Mouse (Mus musculus) 416B (cell line): ENCODE data around the gene Cpsf6.
A peak's percentile ranks its signal among the peaks of the same experiment; 100 is the strongest.

Source experiments
- DNase-seq: peaks from one replicate; pipeline ENCODE4 v3.0.0; 2011; ENCODE audit warnings: low read depth

The Cpsf6 gene

GRCm38 (mm10) chr10:117323782-117324181, 56.0 kb downstream of the Cpsf6 start:
- DNase-seq = no peak

- DNase-seq = no peak
These were observed 57.2 kb downstream of the Cpsf6 start for GRCm38 (mm10) chr10:117322630-117323029.

- no peak for DNase-seq
These were observed 59.2 kb downstream of the Cpsf6 start for GRCm38 (mm10) chr10:117320571-117320981.

DNA sequence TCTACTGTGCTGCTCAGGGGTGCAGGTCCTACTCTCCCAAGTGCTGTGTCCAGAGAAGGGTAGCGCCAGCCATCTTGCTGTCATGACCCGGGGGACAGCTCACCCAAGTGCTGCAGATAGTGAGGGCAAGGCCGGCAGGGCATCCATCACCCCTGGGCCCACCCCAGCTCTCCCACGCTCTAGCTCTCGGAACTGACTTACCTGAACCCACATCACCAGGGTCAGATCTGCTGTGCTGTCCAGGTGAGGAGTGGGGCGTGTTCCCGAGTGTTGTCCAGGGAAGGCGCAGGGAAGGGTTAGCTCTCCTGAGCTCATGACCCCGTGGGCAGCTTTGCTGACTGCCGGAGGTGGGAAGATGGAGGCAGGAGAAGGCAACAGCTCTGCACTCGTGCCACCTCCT, 63.4 kb downstream of the Cpsf6 start:
- no peak for DNase-seq

DNA sequence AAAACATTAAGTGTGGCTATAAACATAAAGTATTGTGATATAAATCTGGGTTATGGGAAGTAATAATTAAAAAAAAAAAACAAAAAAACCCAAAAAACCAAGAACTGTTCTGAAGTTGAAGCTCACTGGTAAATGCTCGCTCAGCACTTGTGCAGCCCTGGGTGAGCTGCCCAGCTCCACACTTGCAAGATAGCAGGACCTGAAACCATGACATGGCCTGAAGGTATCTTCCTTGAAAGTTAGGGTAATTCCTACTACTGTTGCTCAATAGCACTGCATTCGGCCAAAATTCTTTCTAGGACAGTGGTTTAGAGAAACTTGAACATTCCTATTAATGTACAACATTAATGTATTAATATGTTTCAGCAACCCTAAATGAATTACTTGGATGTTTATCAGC, 66.7 kb downstream of the Cpsf6 start:
- DNase-seq = no peak

DNA sequence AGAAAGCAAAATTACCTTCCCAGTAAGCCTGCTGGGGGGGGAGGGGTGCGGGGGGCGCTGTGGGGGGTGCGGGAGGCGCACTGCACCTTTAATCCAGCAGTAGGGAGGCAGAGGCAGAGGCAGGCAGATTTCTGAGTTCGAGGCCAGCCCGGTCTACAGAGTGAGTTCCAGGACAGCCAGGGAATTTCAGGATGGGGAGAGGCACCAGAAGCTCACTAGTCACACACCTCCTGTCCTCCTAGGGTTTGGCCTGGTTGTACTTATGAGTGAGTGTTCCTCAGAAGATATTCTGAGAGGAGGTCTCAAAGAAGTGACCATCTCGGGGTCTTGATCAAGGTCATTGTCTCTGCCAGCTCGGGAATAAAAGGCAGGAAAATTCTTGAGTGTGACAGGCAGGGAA, 67.6 kb downstream of the Cpsf6 start:
- no peak for DNase-seq

GRCm38 (mm10) chr10:117304371-117304770, 75.4 kb downstream of the Cpsf6 start:
- DNase-seq = peak; percentile 78

- DNase-seq = peak; percentile 86
These were observed 78.1 kb downstream of the Cpsf6 start for GRCm38 (mm10) chr10:117301688-117302087.

DNA sequence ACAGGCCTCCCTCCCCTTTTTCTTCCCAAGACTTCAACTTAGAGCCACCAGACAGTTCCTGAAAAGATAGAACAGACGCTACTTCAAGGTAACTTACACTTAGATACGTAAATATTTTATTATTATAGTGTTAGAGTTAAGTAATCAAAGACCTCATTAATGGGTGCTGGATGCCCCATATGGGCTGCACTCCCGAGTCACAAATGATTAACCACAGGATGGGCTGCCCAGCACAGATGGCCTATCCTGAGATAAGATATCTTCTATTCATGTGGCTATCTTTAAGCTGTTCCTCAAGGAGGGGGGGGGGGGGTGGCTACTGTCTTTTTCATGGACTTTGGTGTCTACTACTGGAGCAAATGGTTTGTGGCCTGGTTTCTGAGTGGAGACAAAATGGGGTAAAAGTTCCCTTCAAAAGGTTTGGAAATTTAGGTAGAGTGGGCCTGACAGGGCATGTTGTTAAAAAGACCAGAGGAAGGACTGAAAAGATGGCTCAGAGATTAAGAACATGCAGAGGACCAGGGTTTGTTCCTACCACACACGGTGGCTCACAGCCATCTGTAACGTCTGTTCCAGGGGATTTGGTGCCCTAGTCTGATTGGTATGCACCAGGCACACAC, 79.8 kb downstream of the Cpsf6 start:
- DNase-seq = peak; percentile 53

DNA sequence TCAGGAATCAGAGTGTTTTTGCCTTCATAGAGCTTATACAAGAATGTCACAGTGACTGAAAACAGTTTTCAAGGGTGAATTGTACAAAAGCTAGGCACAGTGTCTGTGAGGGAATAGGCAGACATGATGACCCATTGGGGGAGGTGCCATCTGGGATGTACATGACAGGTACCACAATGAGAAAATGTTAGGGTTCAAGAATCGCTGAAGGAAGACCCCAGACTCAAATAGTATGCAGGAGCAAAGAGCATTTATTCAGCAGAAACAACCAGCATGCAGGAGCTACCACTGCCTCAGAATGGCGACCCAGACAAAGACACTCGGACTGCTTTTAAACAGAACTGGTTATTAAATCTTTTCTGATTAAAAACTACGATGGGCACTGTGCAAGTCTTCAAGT, 80.7 kb downstream of the Cpsf6 start:
- DNase-seq = no peak

DNA sequence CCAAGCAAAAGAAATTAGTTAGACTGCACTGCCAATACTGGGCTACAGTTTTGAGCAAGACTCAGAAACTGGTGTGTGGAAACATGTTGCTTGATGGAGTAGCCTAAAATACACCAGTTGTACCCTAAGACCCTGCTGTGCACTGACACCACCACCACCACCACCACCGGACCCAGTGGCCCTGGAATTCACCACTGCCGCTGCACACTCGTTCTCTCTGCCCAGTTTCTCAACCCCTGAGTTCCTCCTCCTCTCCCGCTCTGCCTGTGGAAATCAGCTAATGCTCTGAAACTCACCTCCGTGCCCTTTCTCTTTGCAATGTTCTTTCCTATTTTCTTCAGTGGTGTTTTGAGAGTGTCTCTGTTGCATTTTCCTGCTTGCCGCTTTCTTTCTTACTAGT, 81.5 kb downstream of the Cpsf6 start:
- DNase-seq = no peak
